In the genomic region with DNA sequence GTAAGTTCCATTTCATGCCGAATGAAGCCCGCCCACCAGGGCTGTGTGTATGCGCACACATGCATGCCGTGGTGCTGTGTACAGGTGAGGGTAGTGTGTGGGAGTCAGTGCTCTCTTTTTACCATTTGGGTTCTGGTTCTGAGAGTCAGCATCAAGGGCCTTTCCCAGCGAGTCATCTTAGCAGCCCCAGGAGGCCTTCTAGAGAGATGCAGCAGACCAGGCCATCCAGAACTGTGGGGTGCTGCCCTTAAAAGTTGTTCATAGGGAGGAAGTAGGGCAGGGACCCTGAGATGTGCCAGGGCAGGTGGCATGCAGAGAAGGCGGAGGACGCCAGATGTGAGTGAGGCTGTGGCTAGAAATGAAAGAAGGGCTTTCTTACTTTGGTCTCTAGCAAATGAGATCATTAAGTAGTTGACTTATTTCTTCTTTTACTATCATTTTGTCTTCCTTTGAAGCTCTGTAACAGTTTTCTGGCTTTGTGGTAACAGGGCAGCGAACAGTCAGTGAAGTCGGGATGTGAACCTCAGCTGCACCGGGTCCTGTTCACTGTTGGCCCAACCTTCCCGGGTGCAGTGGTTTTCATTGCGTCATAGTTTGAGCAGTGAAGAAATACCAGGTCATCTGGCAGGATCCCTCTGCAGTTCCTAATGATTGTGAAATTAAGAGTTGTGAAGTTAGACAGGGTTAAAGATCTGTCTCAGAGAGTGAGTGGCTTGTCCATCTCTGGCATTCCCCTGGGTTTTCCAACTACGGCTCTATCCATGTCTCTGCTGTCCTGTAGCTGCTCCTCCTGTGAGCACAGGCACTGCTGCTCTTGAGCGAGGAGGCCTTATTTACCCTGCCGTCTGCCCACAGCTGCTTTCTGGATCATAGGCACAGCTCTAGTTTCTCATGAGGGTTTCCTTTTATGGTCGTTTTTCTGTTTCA, we compare ENCODE assay signal across 9 mouse cellular contexts. TPM values are rescaled to one million over a fixed set of nuclear protein-coding genes. Genes with fewer than 3 reads are reported as not detected.
A peak's percentile ranks its signal among the peaks of the same experiment; 100 is the strongest.
DNase-seq lines count a peak whose midpoint lies in the region; ATAC-seq and TF ChIP-seq lines count a peak whose summit lies in the region.
"Had no signal": no experiment of that assay in that cellular context is flagged by ENCODE, and none has a peak within 500 bp of the region (broad histone marks: within the 10 kb centered on the region; RNA-seq: fewer than 3 reads in every experiment).

No protein-coding gene starts in this region.

- H3K9me3 ChIP-seq in intestine, embryonic 16.5 days (ENCODE audit: control insufficient read depth, low read length): no peaks in the 10 kb centered on the region
- no peaks in the 10 kb centered on the region for H3K9me3 ChIP-seq in midbrain, embryonic 16.5 days (replicated peaks; ENCODE audit: control insufficient read depth, low read length, poor library complexity, severe bottlenecking)
- H3K9me3 ChIP-seq: midbrain, embryonic 12.5 days had no signal

- no peak overlapping the region for H3K4me2 ChIP-seq in intestine, embryonic 16.5 days (ENCODE audit: low read depth, low read length)
- H3K4me2 ChIP-seq in myocyte (ENCODE audit: low read depth): peak overlapping the region; percentile 48
- no peak overlapping the region for H3K4me2 ChIP-seq in midbrain, embryonic 16.5 days (ENCODE audit: low read length)
- H3K4me2 ChIP-seq: midbrain, embryonic 12.5 days had no signal

- ATAC-seq in activated CD4-positive, CD25-positive, alpha-beta regulatory T cell, adult 4 months: peak; percentile 52
- peak; percentile 44 for ATAC-seq in intestine, embryonic 16.5 days
- ATAC-seq in midbrain, embryonic 16.5 days: no peak

- peaks cover under 1% of the 10 kb centered on the region; the same call in 1 of the 2 replicates for H3K36me3 ChIP-seq in intestine, embryonic 16.5 days (ENCODE audit: control insufficient read depth, insufficient read depth, low read length)
- peaks cover 34% of the 10 kb centered on the region for H3K36me3 ChIP-seq in myocyte (ENCODE audit: control insufficient read depth, insufficient read depth)
- H3K36me3 ChIP-seq in midbrain, embryonic 16.5 days (ENCODE audit: control insufficient read depth, insufficient read depth, low read length): peaks cover 8% of the 10 kb centered on the region; the same call in 1 of the 2 replicates

- H3K27ac ChIP-seq in intestine, embryonic 16.5 days (ENCODE audit: low read length): peak overlapping the region; percentile 7
- no peak overlapping the region for H3K27ac ChIP-seq in midbrain, embryonic 16.5 days (ENCODE audit: low read length)
- H3K27ac ChIP-seq: midbrain, embryonic 12.5 days had no signal

- TF ChIP-seq POLR2A in myocyte (IDR thresholded peaks at IDR 0.05; ENCODE audit: insufficient read length, low read depth): no peak

- H3ac ChIP-seq in myocyte (ENCODE audit: control insufficient read depth, insufficient read length): no peak overlapping the region

- peak; percentile 89 for DNase-seq in A20 (ENCODE audit: low read depth, low spot score)
- DNase-seq in right cerebral cortex, postnatal 10 days (ENCODE audit: low spot score in 2 of 2): no peak
- DNase-seq in right cerebral cortex, postnatal 36 days (ENCODE audit: low spot score in 2 of 2): no peak
- no peak for DNase-seq in frontal cortex, postnatal 10 days (ENCODE audit: low spot score in 2 of 2)

- peaks cover 43% of the 10 kb centered on the region for H3K79me2 ChIP-seq in myocyte (ENCODE audit: control insufficient read depth, insufficient read depth)

- H3K27me3 ChIP-seq in intestine, embryonic 16.5 days (replicated peaks; ENCODE audit: control insufficient read depth, insufficient read depth, low read length): no peaks in the 10 kb centered on the region
- no peaks in the 10 kb centered on the region for H3K27me3 ChIP-seq in myocyte (ENCODE audit: control insufficient read depth, insufficient read depth, insufficient read length)
- H3K27me3 ChIP-seq in midbrain, embryonic 16.5 days (ENCODE audit: control insufficient read depth, insufficient read depth, low read depth, low read length): no peaks in the 10 kb centered on the region
- H3K27me3 ChIP-seq: midbrain, embryonic 12.5 days had no signal

- 69% methylated on average over 16 of the region's 16 CpGs for WGBS in intestine, embryonic 16.5 days
- WGBS in midbrain, embryonic 16.5 days: 91% methylated on average over 16 of the region's 16 CpGs

- H3K9ac ChIP-seq in intestine, embryonic 16.5 days (ENCODE audit: low read depth, low read length): peak overlapping the region; percentile 40; the same call in 1 of the 2 replicates
- H3K9ac ChIP-seq in midbrain, embryonic 16.5 days (ENCODE audit: low read depth, low read length): no peak overlapping the region
- H3K9ac ChIP-seq: midbrain, embryonic 12.5 days had no signal

- H3K4me1 ChIP-seq in intestine, embryonic 16.5 days (ENCODE audit: control insufficient read depth, insufficient read depth, low read length): peaks cover 35% of the 10 kb centered on the region
- H3K4me1 ChIP-seq in midbrain, embryonic 16.5 days (ENCODE audit: control insufficient read depth, insufficient read depth, low read length): no peaks in the 10 kb centered on the region

- H3K4me3 ChIP-seq in intestine, embryonic 16.5 days (ENCODE audit: low read length): no peak overlapping the region
- H3K4me3 ChIP-seq in myocyte: no peak overlapping the region
- no peak overlapping the region for H3K4me3 ChIP-seq in midbrain, embryonic 16.5 days (ENCODE audit: low read depth, low read length)
- H3K4me3 ChIP-seq: midbrain, embryonic 12.5 days had no signal

TF ChIP-seq in myocyte, 11 proteins besides CTCF, POLR2A, EP300 and RAD21:
- TF ChIP-seq MAX (IDR thresholded peaks at IDR 0.05; ENCODE audit: low read depth) (no peak), MYOD1 (IDR thresholded peaks at IDR 0.05; ENCODE audit: control insufficient read depth in 1 of 3, insufficient read length in 2 of 3, low read depth in 2 of 3) (peak in 2 of 3 experiments; percentile 78 to 84), USF1 (IDR thresholded peaks at IDR 0.05; ENCODE audit: low read depth) (no peak), TCF3 (IDR thresholded peaks at IDR 0.05; ENCODE audit: insufficient read length, low read depth) (no peak), CEBPB (IDR thresholded peaks at IDR 0.05; ENCODE audit: insufficient read depth, poor library complexity, severe bottlenecking) (peak; percentile 96), MYOG (IDR thresholded peaks at IDR 0.05; ENCODE audit: control insufficient read depth in 1 of 3, insufficient read depth in 1 of 3, insufficient read length in 2 of 3, low read depth in 2 of 3) (no peak), E2F4 (IDR thresholded peaks at IDR 0.05; ENCODE audit: insufficient read depth) (no peak), POLR2AphosphoS2 (IDR thresholded peaks at IDR 0.05; ENCODE audit: insufficient read length, low read depth) (no peak), SRF (IDR thresholded peaks at IDR 0.05; ENCODE audit: control insufficient read depth, insufficient read length, low read depth) (peak; percentile 68)
TF ChIP-seq in myocyte: peak in this region for 3.

RNA-seq across cellular contexts. Expression of gene Edem1, which starts 7.6 kb away (rescaled TPM):
- polyA plus RNA-seq in activated CD4-positive, CD25-positive, alpha-beta regulatory T cell, adult 4 months (2017; shearing (Covaris generic)): 10 to 100 TPM; 57.3 to 57.9 TPM
- polyA plus RNA-seq in intestine, embryonic 16.5 days (2015; fragmentation: Nextera tagmentation; extraction: Ambion mirVana): 28.9 and 42.9 TPM in 2 replicates
- polyA plus RNA-seq in myocyte (2012; fragmentation: generic; extraction: Trizol): 15.4 TPM
- 4.1 and 4.9 TPM in 2 replicates for polyA plus RNA-seq in midbrain, embryonic 16.5 days (2015; fragmentation: Nextera tagmentation; extraction: Ambion mirVana)

RNA-seq across cellular contexts. Expression of gene Arl8b, which starts 53.1 kb away (rescaled TPM):
- polyA plus RNA-seq in activated CD4-positive, CD25-positive, alpha-beta regulatory T cell, adult 4 months (2017; shearing (Covaris generic)): 10 to 100 TPM; 41.0 to 42.6 TPM
- polyA plus RNA-seq in intestine, embryonic 16.5 days (2015; fragmentation: Nextera tagmentation; extraction: Ambion mirVana): 105 and 110 TPM in 2 replicates
- 41.2 TPM for polyA plus RNA-seq in myocyte (2012; fragmentation: generic; extraction: Trizol)
- 106 and 112 TPM in 2 replicates for polyA plus RNA-seq in midbrain, embryonic 16.5 days (2015; fragmentation: Nextera tagmentation; extraction: Ambion mirVana)
